Mouse (Mus musculus): Measurements from ENCODE around the gene Slc25a44. TPM values are rescaled to one million over a fixed set of nuclear protein-coding genes. Genes with fewer than 3 reads are reported as not detected.
A peak's percentile ranks its signal among the peaks of the same experiment; 100 is the strongest.
"Not testable (repeated sequence)": the region's sequence is repeated elsewhere in the genome, so short reads cannot be mapped to it uniquely, and the experiment has no call there.

The Slc25a44 gene
- polyA plus RNA-seq, 1 experiment from 2014 or later: 19.4 TPM

DNA sequence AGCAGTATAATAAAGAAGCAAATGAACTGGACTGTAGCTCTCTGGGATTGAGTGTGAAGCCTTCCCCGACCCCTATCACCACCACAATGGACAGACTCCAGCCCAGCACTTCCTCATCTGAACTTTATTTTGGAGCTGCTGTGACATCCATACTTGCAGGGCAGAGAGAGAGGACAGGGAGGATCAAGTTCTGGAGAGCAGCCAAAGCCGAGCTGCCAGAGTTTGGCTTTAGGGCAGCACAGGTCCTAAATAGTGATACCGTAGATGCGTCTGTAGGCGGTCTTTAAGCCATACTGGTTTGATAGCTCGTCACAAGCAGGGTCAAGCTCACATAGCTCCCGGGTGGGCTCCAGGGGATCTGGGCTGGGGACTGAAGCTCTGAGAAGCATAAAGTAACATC, 56.4 kb downstream of the Slc25a44 start:
- not testable (repeated sequence) for H3K4me3 ChIP-seq (ENCODE audit: low read length); H3K9me3 ChIP-seq (ENCODE audit: control insufficient read depth, low read length); H3K4me1 ChIP-seq (ENCODE audit: control insufficient read depth, insufficient read depth, low read length); H3K4me2 ChIP-seq (replicated peaks; ENCODE audit: low read depth, low read length); H3K36me3 ChIP-seq (ENCODE audit: control insufficient read depth, insufficient read depth, low read length); ATAC-seq (ENCODE audit: low FRiP score, low TSS enrichment); H3K9ac ChIP-seq (ENCODE audit: low read depth, low read length); H3K27ac ChIP-seq (ENCODE audit: low read depth, low read length)
- 82% methylated on average over 7 of the region's 7 CpGs for WGBS
- peaks cover 13% of the 10 kb centered on the region for H3K27me3 ChIP-seq (ENCODE audit: control insufficient read depth, insufficient read depth, low read length)

DNA sequence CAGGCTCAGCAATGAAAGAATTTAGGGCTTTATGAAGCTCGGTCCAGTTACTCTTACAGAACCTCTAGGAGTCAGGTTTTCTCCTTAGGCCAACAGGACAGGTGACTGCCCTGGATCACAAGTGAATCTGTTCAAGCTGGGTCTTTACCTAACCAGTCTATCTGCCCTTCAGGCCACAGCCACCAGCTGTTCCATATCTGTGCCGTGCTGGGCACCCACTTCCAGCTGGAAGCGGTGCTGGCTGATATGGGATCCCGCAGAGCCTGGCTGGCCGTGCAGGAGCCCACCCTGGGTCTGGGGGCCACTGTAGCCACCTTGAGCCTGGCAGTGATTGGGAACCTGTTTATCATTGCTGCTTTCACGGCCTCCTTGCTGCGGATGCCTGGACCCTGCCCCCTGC, 57.4 kb downstream of the Slc25a44 start:
- not testable (repeated sequence) for H3K4me3 ChIP-seq (ENCODE audit: low read length); H3K27ac ChIP-seq (ENCODE audit: low read depth, low read length); H3K36me3 ChIP-seq (ENCODE audit: control insufficient read depth, insufficient read depth, low read length); H3K9me3 ChIP-seq (ENCODE audit: control insufficient read depth, low read length); ATAC-seq (ENCODE audit: low FRiP score, low TSS enrichment); H3K4me1 ChIP-seq (ENCODE audit: control insufficient read depth, insufficient read depth, low read length); H3K4me2 ChIP-seq (replicated peaks; ENCODE audit: low read depth, low read length); H3K9ac ChIP-seq (ENCODE audit: low read depth, low read length)
- H3K27me3 ChIP-seq (ENCODE audit: control insufficient read depth, insufficient read depth, low read length): peaks cover 13% of the 10 kb centered on the region
- WGBS: 49% methylated on average over 3 of the region's 7 CpGs

DNA sequence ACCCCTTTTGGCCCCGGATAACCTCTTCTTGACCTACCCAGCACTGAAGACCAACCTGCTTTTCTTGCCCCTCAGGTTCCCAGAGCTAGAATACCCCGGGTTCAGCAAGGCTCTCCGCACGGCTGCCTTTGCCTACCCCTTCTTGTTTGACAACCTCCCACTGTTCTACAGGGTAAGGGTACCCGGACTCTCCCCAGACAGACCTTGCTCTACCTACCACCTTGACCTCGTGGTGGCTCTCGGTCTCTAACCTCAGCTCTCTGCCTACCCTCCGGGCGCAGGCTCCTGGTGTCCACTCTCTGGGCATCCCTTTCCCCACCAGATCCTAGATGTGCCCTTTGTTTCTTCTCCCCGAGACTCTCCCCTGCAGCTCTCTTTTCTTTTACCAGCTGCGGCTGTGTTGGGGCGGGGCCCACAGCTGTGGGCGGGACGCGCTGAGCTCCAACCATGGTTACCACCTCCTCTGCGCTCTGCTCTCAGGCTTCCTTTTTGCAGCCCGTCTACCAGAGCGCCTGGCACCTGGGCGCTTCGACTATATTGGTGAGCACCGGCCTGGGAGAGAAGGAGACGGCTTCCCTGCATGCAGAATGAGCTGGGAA, 58.0 kb downstream of the Slc25a44 start:
- H3K4me1 ChIP-seq (ENCODE audit: control insufficient read depth, insufficient read depth, low read length); H3K27ac ChIP-seq (ENCODE audit: low read depth, low read length); H3K36me3 ChIP-seq (ENCODE audit: control insufficient read depth, insufficient read depth, low read length); H3K9me3 ChIP-seq (ENCODE audit: control insufficient read depth, low read length); H3K4me3 ChIP-seq (ENCODE audit: low read length); H3K9ac ChIP-seq (ENCODE audit: low read depth, low read length): not testable (repeated sequence)
- Histone ChIP-seq H3K27me3 (ENCODE audit: control insufficient read depth, insufficient read depth, low read length) (peaks cover 13% of the 10 kb centered on the region), H3K4me2 (replicated peaks; ENCODE audit: low read depth, low read length) (peak overlapping the region; percentile 25; the same call in 1 of the 2 replicates)
- 6% methylated on average over 21 of the region's 22 CpGs for WGBS
- ATAC-seq (ENCODE audit: low FRiP score, low TSS enrichment): peak; percentile 62; the same call in 1 of the 2 replicates

DNA sequence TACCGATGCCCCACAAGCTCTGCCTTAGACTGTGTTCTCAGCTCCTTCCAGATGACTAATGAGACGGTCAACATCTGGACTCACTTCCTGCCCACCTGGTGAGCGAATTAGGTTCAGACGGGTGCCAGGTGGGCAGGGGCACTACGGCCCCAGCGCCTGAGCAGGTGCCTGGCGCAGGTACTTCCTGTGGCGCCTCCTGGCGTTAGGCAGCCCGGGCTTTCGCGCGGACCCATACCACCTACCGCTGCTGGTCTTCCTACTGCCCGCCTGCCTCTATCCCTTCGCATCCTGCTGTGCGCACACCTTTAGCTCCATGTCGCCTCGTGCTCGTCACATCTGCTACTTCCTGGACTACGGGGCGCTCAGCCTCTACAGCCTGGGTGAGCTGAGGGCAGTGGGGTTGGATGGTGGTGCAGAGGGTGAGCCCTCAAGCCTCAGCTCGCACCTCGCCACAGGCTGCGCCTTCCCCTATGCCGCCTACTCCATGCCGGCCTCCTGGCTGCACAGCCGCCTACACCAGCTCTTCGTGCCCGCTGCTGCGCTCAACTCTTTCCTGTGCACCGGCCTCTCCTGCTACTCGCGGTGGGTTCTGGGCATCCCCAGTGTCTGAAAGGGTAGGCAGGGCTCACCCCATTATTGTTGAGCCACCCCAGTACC, 59.1 kb downstream of the Slc25a44 start:
- ATAC-seq (ENCODE audit: low FRiP score, low TSS enrichment): no peak
- Histone ChIP-seq H3K27ac (ENCODE audit: low read depth, low read length) (no peak overlapping the region), H3K4me2 (replicated peaks; ENCODE audit: low read depth, low read length) (0 out of 2 replicates have a peak overlapping the region, but pooled peaks have one; percentile 3), H3K9ac (ENCODE audit: low read depth, low read length) (no peak overlapping the region), H3K27me3 (ENCODE audit: control insufficient read depth, insufficient read depth, low read length) (peaks cover 13% of the 10 kb centered on the region), H3K4me3 (ENCODE audit: low read length) (peak overlapping the region; percentile 2; the same call in 1 of the 2 replicates), H3K4me1 (ENCODE audit: control insufficient read depth, insufficient read depth, low read length) (peaks cover 4% of the 10 kb centered on the region; the same call in 1 of the 2 replicates), H3K36me3 (ENCODE audit: control insufficient read depth, insufficient read depth, low read length) (peaks cover 16% of the 10 kb centered on the region), H3K9me3 (ENCODE audit: control insufficient read depth, low read length) (peaks cover 7% of the 10 kb centered on the region; the same call in 1 of the 2 replicates)
- WGBS: 48% methylated on average over 34 of the region's 34 CpGs

DNA sequence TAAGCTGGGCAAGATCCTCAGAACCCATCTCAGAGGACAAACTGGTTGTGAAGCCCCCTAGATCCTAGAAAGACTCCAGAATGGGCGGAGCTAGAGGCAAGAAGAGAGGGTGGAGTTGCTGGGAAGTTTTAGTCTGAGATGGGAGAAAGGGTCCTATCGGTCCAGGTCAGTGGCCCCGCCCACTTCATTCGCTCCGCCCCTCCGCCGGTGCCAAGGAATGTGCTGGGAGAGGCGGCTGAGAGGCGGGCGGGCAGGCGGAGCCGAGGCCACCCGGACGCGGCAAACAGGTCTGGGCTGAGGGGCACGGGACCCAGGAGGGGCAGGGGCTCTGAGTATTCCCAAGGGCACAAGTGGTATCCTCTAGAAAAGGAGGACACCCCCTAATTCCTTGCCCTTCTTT, 60.6 kb downstream of the Slc25a44 start, which contains the start of gene Paqr6:
Gene Paqr6 (plus strand): TSS at position 248 of the 400 bp plus-strand sequence.
- Histone ChIP-seq H3K9ac (ENCODE audit: low read depth, low read length) (peak within 1 kb of the TSS; percentile 28; the same call in 1 of the 2 replicates), H3K4me2 (replicated peaks; ENCODE audit: low read depth, low read length) (peak within 1 kb of the TSS; percentile 9), H3K27ac (ENCODE audit: low read depth, low read length) (no peak within 1 kb of the TSS), H3K36me3 (ENCODE audit: control insufficient read depth, insufficient read depth, low read length) (peaks cover 31% of the 10 kb centered on the region), H3K27me3 (ENCODE audit: control insufficient read depth, insufficient read depth, low read length) (peaks cover 13% of the 10 kb centered on the region), H3K4me1 (ENCODE audit: control insufficient read depth, insufficient read depth, low read length) (peaks cover 4% of the 10 kb centered on the region; the same call in 1 of the 2 replicates), H3K4me3 (ENCODE audit: low read length) (peak within 1 kb of the TSS; percentile 0; the same call in 1 of the 2 replicates), H3K9me3 (ENCODE audit: control insufficient read depth, low read length) (no peaks in the 10 kb centered on the region)
- peak; percentile 36; the same call in 1 of the 2 replicates for ATAC-seq (ENCODE audit: low FRiP score, low TSS enrichment)
- WGBS: 1% methylated on average over 16 of the region's 16 CpGs

DNA sequence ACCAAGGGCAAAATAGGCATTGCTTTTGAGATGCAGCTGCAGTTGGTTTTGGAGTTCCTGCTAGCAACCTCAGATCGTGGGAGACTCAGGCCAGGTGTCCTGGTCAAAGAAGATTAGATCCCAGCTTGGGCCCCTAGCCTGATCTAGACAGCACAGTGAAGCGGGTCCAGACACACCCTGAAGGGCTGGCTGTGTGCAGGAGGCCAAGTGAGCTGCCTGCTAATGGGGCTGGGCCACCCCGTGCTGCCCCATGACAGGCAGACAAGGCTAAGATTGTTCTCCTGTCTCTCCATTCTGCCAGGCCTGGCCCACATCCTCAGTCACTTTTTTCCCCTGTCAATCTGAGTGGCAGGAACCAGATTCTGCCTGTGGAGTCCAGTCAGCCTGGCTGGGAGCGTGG, 61.2 kb downstream of the Slc25a44 start:
- Histone ChIP-seq H3K36me3 (ENCODE audit: control insufficient read depth, insufficient read depth, low read length) (peaks cover 38% of the 10 kb centered on the region), H3K4me3 (ENCODE audit: low read length) (no peak overlapping the region), H3K27ac (ENCODE audit: low read depth, low read length) (no peak overlapping the region), H3K9me3 (ENCODE audit: control insufficient read depth, low read length) (no peaks in the 10 kb centered on the region), H3K9ac (ENCODE audit: low read depth, low read length) (no peak overlapping the region), H3K27me3 (ENCODE audit: control insufficient read depth, insufficient read depth, low read length) (peaks cover 13% of the 10 kb centered on the region), H3K4me2 (replicated peaks; ENCODE audit: low read depth, low read length) (no peak overlapping the region), H3K4me1 (ENCODE audit: control insufficient read depth, insufficient read depth, low read length) (peaks cover 4% of the 10 kb centered on the region; the same call in 1 of the 2 replicates)
- ATAC-seq (ENCODE audit: low FRiP score, low TSS enrichment): no peak
- WGBS: 58% methylated on average over 4 of the region's 4 CpGs

DNA sequence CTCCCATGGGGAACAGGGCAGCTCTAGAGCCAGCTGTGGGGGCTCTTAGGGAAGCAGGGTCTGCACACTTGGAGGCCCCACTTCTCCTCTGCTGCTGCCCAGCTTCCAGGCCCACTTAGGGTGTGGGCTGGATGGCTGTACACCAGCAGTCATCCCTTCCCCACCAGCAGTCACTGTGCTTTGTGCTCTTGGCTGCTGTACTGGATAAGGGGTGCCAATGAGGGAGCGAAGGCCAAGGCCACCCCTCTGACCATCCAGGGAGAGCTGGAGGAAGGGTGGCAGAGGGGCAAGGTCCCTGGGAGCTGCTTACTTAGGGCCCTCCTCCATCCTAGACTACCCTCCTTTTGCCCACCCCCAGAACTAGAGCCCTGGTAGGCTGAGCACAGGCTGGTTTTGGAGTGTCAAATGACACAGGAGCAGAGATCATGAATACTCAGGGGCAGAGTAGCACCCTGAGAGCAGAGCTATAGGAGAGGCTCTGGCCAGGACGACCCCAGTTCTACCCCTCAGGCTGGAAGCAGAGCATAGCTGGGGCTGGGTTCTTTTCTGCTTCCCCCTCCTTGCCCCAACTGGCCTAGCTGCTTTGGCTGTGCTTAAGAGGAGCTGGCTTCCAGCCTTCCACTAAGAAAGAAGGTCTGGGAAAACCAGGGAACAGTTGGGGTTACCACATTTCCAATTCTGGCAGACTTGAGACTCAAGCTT, 63.2 kb downstream of the Slc25a44 start:
- Histone ChIP-seq H3K27me3 (ENCODE audit: control insufficient read depth, insufficient read depth, low read length) (peaks cover 13% of the 10 kb centered on the region), H3K36me3 (ENCODE audit: control insufficient read depth, insufficient read depth, low read length) (peaks cover 57% of the 10 kb centered on the region), H3K4me2 (replicated peaks; ENCODE audit: low read depth, low read length) (no peak overlapping the region), H3K9ac (ENCODE audit: low read depth, low read length) (no peak overlapping the region), H3K9me3 (ENCODE audit: control insufficient read depth, low read length) (no peaks in the 10 kb centered on the region), H3K4me1 (ENCODE audit: control insufficient read depth, insufficient read depth, low read length) (peaks cover 4% of the 10 kb centered on the region; the same call in 1 of the 2 replicates), H3K4me3 (ENCODE audit: low read length) (no peak overlapping the region), H3K27ac (ENCODE audit: low read depth, low read length) (no peak overlapping the region)
- 82% methylated on average over 2 of the region's 2 CpGs for WGBS
- no peak for ATAC-seq (ENCODE audit: low FRiP score, low TSS enrichment)

DNA sequence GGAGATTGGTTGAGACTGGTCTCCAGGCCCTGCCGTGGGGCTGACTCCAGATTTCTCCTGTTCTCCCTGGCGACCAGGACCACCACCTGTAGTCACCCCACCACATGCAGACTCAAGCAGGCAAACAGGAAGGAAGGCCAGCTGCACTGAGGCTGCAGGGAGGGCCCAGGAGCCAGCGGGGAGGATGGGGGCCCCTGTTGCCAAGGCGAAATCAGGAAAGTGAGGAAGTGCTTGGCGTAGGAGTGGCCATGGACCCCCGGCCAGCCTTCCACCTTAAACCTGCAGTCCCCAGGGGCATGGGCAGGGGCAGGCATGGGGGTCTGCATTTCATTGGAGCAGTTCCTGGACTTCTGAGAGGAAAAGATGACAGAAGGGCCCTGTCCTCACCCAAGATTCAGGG, 63.8 kb downstream of the Slc25a44 start:
- Histone ChIP-seq H3K9me3 (ENCODE audit: control insufficient read depth, low read length) (no peaks in the 10 kb centered on the region), H3K9ac (ENCODE audit: low read depth, low read length) (no peak overlapping the region), H3K27me3 (ENCODE audit: control insufficient read depth, insufficient read depth, low read length) (peaks cover 12% of the 10 kb centered on the region), H3K4me2 (replicated peaks; ENCODE audit: low read depth, low read length) (no peak overlapping the region), H3K36me3 (ENCODE audit: control insufficient read depth, insufficient read depth, low read length) (peaks cover 63% of the 10 kb centered on the region), H3K4me1 (ENCODE audit: control insufficient read depth, insufficient read depth, low read length) (peaks cover 4% of the 10 kb centered on the region; the same call in 1 of the 2 replicates), H3K4me3 (ENCODE audit: low read length) (no peak overlapping the region), H3K27ac (ENCODE audit: low read depth, low read length) (no peak overlapping the region)
- no peak for ATAC-seq (ENCODE audit: low FRiP score, low TSS enrichment)
- WGBS: 67% methylated on average over 6 of the region's 6 CpGs
